Mouse (Mus musculus) liver, postnatal 0 days (tissue): ENCODE data around the gene 1700020D05Rik.

ENCODE experiments used
- CTCF ChIP-seq: sonication (generic); IDR thresholded peaks from 2 replicates; pipeline ENCODE4 v1.5.1; 2016; ENCODE audit warnings: antibody characterized with exemption, low read depth
- EP300 ChIP-seq: IDR thresholded peaks from 2 replicates; pipeline ENCODE4 v1.6.1; 2016; ENCODE audit warnings: antibody characterized with exemption, low read depth, mild to moderate bottlenecking

DNA sequence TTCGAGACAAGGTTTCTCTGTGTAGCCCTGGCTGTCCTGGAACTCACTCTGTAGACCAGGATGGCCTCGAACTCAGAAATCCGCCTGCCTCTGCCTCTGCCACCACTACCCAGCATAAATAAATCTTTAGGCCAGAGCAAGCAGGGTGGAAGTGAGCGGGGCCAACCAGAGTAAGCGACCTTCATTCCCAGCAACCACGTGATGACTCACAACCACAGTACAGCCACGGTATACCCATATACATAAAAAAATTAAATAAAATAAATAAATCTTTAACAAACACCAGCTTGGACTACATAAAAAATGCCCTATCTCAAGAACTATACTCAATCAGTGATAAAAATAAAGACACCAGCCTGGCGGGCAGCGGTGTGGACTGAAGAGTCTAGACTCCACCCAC is 39.8 kb upstream of the 1700020D05Rik start:
- TF ChIP-seq CTCF (no peak), EP300 (no peak)
